Mouse (Mus musculus): ENCODE measurements around the gene Emp1. TPM values are rescaled to one million over a fixed set of nuclear protein-coding genes. Genes with fewer than 3 reads are reported as not detected.

Emp1 gene
- polyA plus RNA-seq, 1 experiment from 2014 or later = 8.5 TPM

- Histone ChIP-seq H3K4me1 (no peaks in the 10 kb centered on the region), H3K36me3 (no peaks in the 10 kb centered on the region), H3K27ac (replicated peaks) (no peak overlapping the region), H3K9me3 (replicated peaks) (no peaks in the 10 kb centered on the region), H3K4me3 (no peak overlapping the region), H3K27me3 (ENCODE audit: low read depth, poor library complexity, severe bottlenecking) (no peaks in the 10 kb centered on the region)
- 85% methylated on average over 4 of the region's 4 CpGs for WGBS
- DNase-seq (ENCODE audit: low spot score) = no peak
Measured at GRCm38 (mm10) chr6:135397089-135397488, 34.7 kb downstream of the Emp1 start.

GRCm38 (mm10) chr6:135397788-135398187, 35.4 kb downstream of the Emp1 start:
- no peak overlapping the region for H3K4me3 ChIP-seq
- H3K27ac ChIP-seq (replicated peaks) = no peak overlapping the region
- no peaks in the 10 kb centered on the region for H3K4me1 ChIP-seq
- no peak for DNase-seq (ENCODE audit: low spot score)
- WGBS = 92% methylated on average over 8 of the region's 8 CpGs
- no peaks in the 10 kb centered on the region for H3K9me3 ChIP-seq (replicated peaks)
- no peaks in the 10 kb centered on the region for H3K36me3 ChIP-seq
- no peaks in the 10 kb centered on the region for H3K27me3 ChIP-seq (ENCODE audit: low read depth, poor library complexity, severe bottlenecking)

- Histone ChIP-seq H3K4me3 (no peak overlapping the region), H3K4me1 (no peaks in the 10 kb centered on the region), H3K27ac (replicated peaks) (no peak overlapping the region), H3K27me3 (ENCODE audit: low read depth, poor library complexity, severe bottlenecking) (no peaks in the 10 kb centered on the region), H3K9me3 (replicated peaks) (no peaks in the 10 kb centered on the region), H3K36me3 (no peaks in the 10 kb centered on the region)
- WGBS = 62% methylated on average over 5 of the region's 5 CpGs
- no peak for DNase-seq (ENCODE audit: low spot score)
Measured at GRCm38 (mm10) chr6:135398801-135399200, 36.5 kb downstream of the Emp1 start.

GRCm38 (mm10) chr6:135400306-135400705, 38.0 kb downstream of the Emp1 start:
- DNase-seq (ENCODE audit: low spot score) = peak; percentile 63
- Histone ChIP-seq H3K27ac (replicated peaks) (no peak overlapping the region), H3K9me3 (replicated peaks) (no peaks in the 10 kb centered on the region), H3K4me3 (no peak overlapping the region), H3K36me3 (no peaks in the 10 kb centered on the region), H3K4me1 (no peaks in the 10 kb centered on the region), H3K27me3 (ENCODE audit: low read depth, poor library complexity, severe bottlenecking) (no peaks in the 10 kb centered on the region)
- WGBS = 52% methylated on average over 3 of the region's 3 CpGs

GRCm38 (mm10) chr6:135405093-135405492, 42.7 kb downstream of the Emp1 start:
- WGBS = 92% methylated on average over 11 of the region's 11 CpGs
- H3K4me1 ChIP-seq = peaks cover 4% of the 10 kb centered on the region
- no peaks in the 10 kb centered on the region for H3K27me3 ChIP-seq (ENCODE audit: low read depth, poor library complexity, severe bottlenecking)
- H3K27ac ChIP-seq (replicated peaks) = no peak overlapping the region
- H3K9me3 ChIP-seq (replicated peaks) = no peaks in the 10 kb centered on the region
- no peak for DNase-seq (ENCODE audit: low spot score)
- no peaks in the 10 kb centered on the region for H3K36me3 ChIP-seq
- no peak overlapping the region for H3K4me3 ChIP-seq

GRCm38 (mm10) chr6:135407323-135407722, 45.0 kb downstream of the Emp1 start:
- Histone ChIP-seq H3K4me1 (peaks cover 13% of the 10 kb centered on the region), H3K27ac (replicated peaks) (no peak overlapping the region), H3K36me3 (no peaks in the 10 kb centered on the region), H3K4me3 (no peak overlapping the region), H3K27me3 (ENCODE audit: low read depth, poor library complexity, severe bottlenecking) (no peaks in the 10 kb centered on the region), H3K9me3 (replicated peaks) (peaks cover 5% of the 10 kb centered on the region)
- WGBS = 83% methylated on average over 4 of the region's 4 CpGs
- no peak for DNase-seq (ENCODE audit: low spot score)

GRCm38 (mm10) chr6:135411712-135412319, 49.5 kb downstream of the Emp1 start:
- Histone ChIP-seq H3K4me3 (no peak overlapping the region), H3K27me3 (ENCODE audit: low read depth, poor library complexity, severe bottlenecking) (no peaks in the 10 kb centered on the region), H3K27ac (replicated peaks) (no peak overlapping the region), H3K9me3 (replicated peaks) (peaks cover 5% of the 10 kb centered on the region), H3K36me3 (no peaks in the 10 kb centered on the region), H3K4me1 (peaks cover 13% of the 10 kb centered on the region)
- DNase-seq (ENCODE audit: low spot score) = no peak
- WGBS = 87% methylated on average over 10 of the region's 10 CpGs

GRCm38 (mm10) chr6:135412649-135413048, 50.3 kb downstream of the Emp1 start:
- Histone ChIP-seq H3K4me3 (no peak overlapping the region), H3K27me3 (ENCODE audit: low read depth, poor library complexity, severe bottlenecking) (no peaks in the 10 kb centered on the region), H3K9me3 (replicated peaks) (peaks cover 5% of the 10 kb centered on the region), H3K4me1 (peaks cover 13% of the 10 kb centered on the region), H3K36me3 (no peaks in the 10 kb centered on the region), H3K27ac (replicated peaks) (peak overlapping the region; percentile 57)
- DNase-seq (ENCODE audit: low spot score) = no peak
- 87% methylated on average over 6 of the region's 6 CpGs for WGBS

- no peaks in the 10 kb centered on the region for H3K27me3 ChIP-seq (ENCODE audit: low read depth, poor library complexity, severe bottlenecking)
- DNase-seq (ENCODE audit: low spot score) = peak; percentile 48
- H3K36me3 ChIP-seq = no peaks in the 10 kb centered on the region
- no peaks in the 10 kb centered on the region for H3K4me1 ChIP-seq
- no peak overlapping the region for H3K27ac ChIP-seq (replicated peaks)
- no peaks in the 10 kb centered on the region for H3K9me3 ChIP-seq (replicated peaks)
- no peak overlapping the region for H3K4me3 ChIP-seq
- WGBS = 31% methylated on average over 5 of the region's 5 CpGs
Measured at GRCm38 (mm10) chr6:135417459-135417858, 55.1 kb downstream of the Emp1 start.

GRCm38 (mm10) chr6:135418223-135418824, 56.0 kb downstream of the Emp1 start:
- no peak for DNase-seq (ENCODE audit: low spot score)
- Histone ChIP-seq H3K27ac (replicated peaks) (no peak overlapping the region), H3K9me3 (replicated peaks) (no peaks in the 10 kb centered on the region), H3K27me3 (ENCODE audit: low read depth, poor library complexity, severe bottlenecking) (no peaks in the 10 kb centered on the region), H3K4me1 (no peaks in the 10 kb centered on the region), H3K4me3 (no peak overlapping the region), H3K36me3 (no peaks in the 10 kb centered on the region)
- WGBS = 86% methylated on average over 8 of the region's 8 CpGs

GRCm38 (mm10) chr6:135428246-135428645, 65.9 kb downstream of the Emp1 start:
- no peak for DNase-seq (ENCODE audit: low spot score)
- no peaks in the 10 kb centered on the region for H3K36me3 ChIP-seq
- no peaks in the 10 kb centered on the region for H3K27me3 ChIP-seq (ENCODE audit: low read depth, poor library complexity, severe bottlenecking)
- H3K4me3 ChIP-seq = no peak overlapping the region
- WGBS = 85% methylated on average over 2 of the region's 2 CpGs
- H3K4me1 ChIP-seq = no peaks in the 10 kb centered on the region
- H3K9me3 ChIP-seq (replicated peaks) = no peaks in the 10 kb centered on the region
- H3K27ac ChIP-seq (replicated peaks) = no peak overlapping the region

- H3K27me3 ChIP-seq (ENCODE audit: low read depth, poor library complexity, severe bottlenecking) = no peaks in the 10 kb centered on the region
- no peak for DNase-seq (ENCODE audit: low spot score)
- H3K4me3 ChIP-seq = no peak overlapping the region
- no peaks in the 10 kb centered on the region for H3K9me3 ChIP-seq (replicated peaks)
- 67% methylated on average over 8 of the region's 8 CpGs for WGBS
- H3K4me1 ChIP-seq = no peaks in the 10 kb centered on the region
- H3K36me3 ChIP-seq = no peaks in the 10 kb centered on the region
- H3K27ac ChIP-seq (replicated peaks) = no peak overlapping the region
Measured at GRCm38 (mm10) chr6:135429268-135429909, 67.0 kb downstream of the Emp1 start.

- WGBS = 85% methylated on average over 8 of the region's 8 CpGs
- H3K9me3 ChIP-seq (replicated peaks) = no peaks in the 10 kb centered on the region
- no peak overlapping the region for H3K4me3 ChIP-seq
- no peaks in the 10 kb centered on the region for H3K4me1 ChIP-seq
- H3K36me3 ChIP-seq = no peaks in the 10 kb centered on the region
- H3K27me3 ChIP-seq (ENCODE audit: low read depth, poor library complexity, severe bottlenecking) = no peaks in the 10 kb centered on the region
- H3K27ac ChIP-seq (replicated peaks) = no peak overlapping the region
- DNase-seq (ENCODE audit: low spot score) = no peak
Measured at GRCm38 (mm10) chr6:135430441-135430970, 68.2 kb downstream of the Emp1 start.

Measured in midbrain, embryonic 10.5 days (tissue).